Comparison of ENCODE assay signal across 16 mouse cellular contexts in the genomic region with DNA sequence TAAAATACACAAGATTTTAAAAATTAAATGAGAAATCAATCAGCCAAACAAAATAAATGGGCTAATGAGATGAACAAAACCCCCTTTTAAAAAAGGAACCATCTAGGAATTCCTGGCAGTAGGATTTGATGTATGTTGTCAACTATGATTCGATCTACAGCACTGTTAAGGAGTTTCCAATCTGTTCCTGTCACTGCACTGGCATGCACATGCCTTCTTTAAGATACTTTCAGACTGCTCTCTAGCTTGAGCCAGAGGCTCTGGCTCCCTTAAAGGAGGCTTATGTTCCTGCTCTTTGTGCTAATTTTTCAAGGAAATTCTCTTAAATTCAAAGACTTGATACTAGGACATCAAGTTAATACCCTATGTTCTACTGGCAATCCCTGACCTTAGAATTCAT.
DNase-seq lines count a peak whose midpoint lies in the region; ATAC-seq and TF ChIP-seq lines count a peak whose summit lies in the region.
"Had no signal": no experiment of that assay in that cellular context is flagged by ENCODE, and none has a peak within 500 bp of the region (broad histone marks: within the 10 kb centered on the region; RNA-seq: fewer than 3 reads in every experiment).

No protein-coding gene starts in this region.

- WGBS in forebrain, embryonic 15.5 days: 46% methylated on average over 1 of the region's 1 CpGs
- WGBS in forebrain, embryonic 11.5 days: 93% methylated on average over 1 of the region's 1 CpGs
- 59% methylated on average over 1 of the region's 1 CpGs for WGBS in forebrain, postnatal 0 days
- 77% methylated on average over 1 of the region's 1 CpGs for WGBS in forebrain, embryonic 10.5 days

- no peaks in the 10 kb centered on the region for H3K27me3 ChIP-seq in forebrain, embryonic 15.5 days
- H3K27me3 ChIP-seq in forebrain, embryonic 11.5 days (ENCODE audit: control insufficient read depth, insufficient read depth, low read length): no peaks in the 10 kb centered on the region
- no peaks in the 10 kb centered on the region for H3K27me3 ChIP-seq in forebrain, postnatal 0 days (ENCODE audit: insufficient read depth, low read length)
- H3K27me3 ChIP-seq in forebrain, embryonic 10.5 days (ENCODE audit: poor library complexity, severe bottlenecking): no peaks in the 10 kb centered on the region
- H3K27me3 ChIP-seq: embryonic facial prominence, embryonic 12.5 days had no signal

- no peaks in the 10 kb centered on the region for H3K9me3 ChIP-seq in forebrain, embryonic 15.5 days
- H3K9me3 ChIP-seq in forebrain, embryonic 11.5 days (ENCODE audit: control insufficient read depth, low read length): no peaks in the 10 kb centered on the region
- no peaks in the 10 kb centered on the region for H3K9me3 ChIP-seq in forebrain, postnatal 0 days (ENCODE audit: low read length)
- H3K9me3 ChIP-seq in forebrain, embryonic 10.5 days: no peaks in the 10 kb centered on the region
- H3K9me3 ChIP-seq: embryonic facial prominence, embryonic 10.5 days; embryonic facial prominence, embryonic 12.5 days had no signal

- no peaks in the 10 kb centered on the region for H3K4me1 ChIP-seq in forebrain, embryonic 15.5 days
- H3K4me1 ChIP-seq in forebrain, embryonic 11.5 days (replicated peaks; ENCODE audit: control insufficient read depth, insufficient read depth, low read length): no peaks in the 10 kb centered on the region
- no peaks in the 10 kb centered on the region for H3K4me1 ChIP-seq in forebrain, postnatal 0 days (ENCODE audit: insufficient read depth)
- H3K4me1 ChIP-seq in forebrain, embryonic 10.5 days: no peaks in the 10 kb centered on the region
- H3K4me1 ChIP-seq: embryonic facial prominence, embryonic 10.5 days; embryonic facial prominence, embryonic 12.5 days had no signal

- no peaks in the 10 kb centered on the region for H3K36me3 ChIP-seq in forebrain, embryonic 15.5 days
- no peaks in the 10 kb centered on the region for H3K36me3 ChIP-seq in forebrain, embryonic 11.5 days (ENCODE audit: control insufficient read depth, insufficient read depth, low read length)
- no peaks in the 10 kb centered on the region for H3K36me3 ChIP-seq in forebrain, postnatal 0 days (ENCODE audit: insufficient read depth)
- H3K36me3 ChIP-seq in forebrain, embryonic 10.5 days (replicated peaks): no peaks in the 10 kb centered on the region
- H3K36me3 ChIP-seq: embryonic facial prominence, embryonic 10.5 days; embryonic facial prominence, embryonic 12.5 days had no signal

- no peak overlapping the region for H3K4me3 ChIP-seq in forebrain, embryonic 15.5 days
- H3K4me3 ChIP-seq in forebrain, embryonic 11.5 days (ENCODE audit: low read depth, low read length): no peak overlapping the region
- no peak overlapping the region for H3K4me3 ChIP-seq in forebrain, postnatal 0 days (ENCODE audit: low read depth, low read length)
- no peak overlapping the region for H3K4me3 ChIP-seq in forebrain, embryonic 10.5 days
- H3K4me3 ChIP-seq: embryonic facial prominence, embryonic 10.5 days; embryonic facial prominence, embryonic 12.5 days; gastrocnemius, adult 2 months had no signal

- H3K27ac ChIP-seq in forebrain, embryonic 15.5 days (replicated peaks): no peak overlapping the region
- no peak overlapping the region for H3K27ac ChIP-seq in forebrain, embryonic 11.5 days (ENCODE audit: low read depth, low read length)
- H3K27ac ChIP-seq in forebrain, postnatal 0 days (ENCODE audit: low read depth, low read length): no peak overlapping the region
- H3K27ac ChIP-seq in forebrain, embryonic 10.5 days: no peak overlapping the region
- H3K27ac ChIP-seq: embryonic facial prominence, embryonic 10.5 days; embryonic facial prominence, embryonic 12.5 days; gastrocnemius, adult 2 months had no signal

- H3K9ac ChIP-seq in forebrain, embryonic 15.5 days (replicated peaks): no peak overlapping the region
- no peak overlapping the region for H3K9ac ChIP-seq in forebrain, embryonic 11.5 days (ENCODE audit: low read length)
- H3K9ac ChIP-seq in forebrain, postnatal 0 days: no peak overlapping the region
- H3K9ac ChIP-seq: embryonic facial prominence, embryonic 12.5 days had no signal

- DNase-seq in forebrain, embryonic 11.5 days (ENCODE audit: low spot score): no peak
- peak; percentile 13 for DNase-seq in forebrain, postnatal 0 days
- no peak for DNase-seq in forebrain, embryonic 10.5 days (ENCODE audit: extremely low spot score, low spot score)
- DNase-seq in frontal cortex, adult 2 months (ENCODE audit: extremely low spot score in 1 of 2, low spot score in 1 of 2): no peak
- DNase-seq: adrenal gland, adult 2 months; adrenal gland, postnatal 10 days; adrenal gland, postnatal 25 days; cerebellum, adult 11-12 months; cerebellum, adult 2 months; cerebellum, adult 9-10 months; cerebellum, postnatal 10 days; cerebellum, postnatal 25 days; gastrocnemius, adult 2 months had no signal

- TF ChIP-seq CTCF in forebrain, postnatal 0 days (IDR thresholded peaks at IDR 0.05; ENCODE audit: low read depth): no peak

- ATAC-seq in forebrain, embryonic 15.5 days (replicated peaks): 0 out of 2 replicates have a peak, but pooled peaks have one; percentile 61
- no peak for ATAC-seq in forebrain, embryonic 11.5 days (replicated peaks; ENCODE audit: low FRiP score)
- ATAC-seq in forebrain, postnatal 0 days: peak; percentile 54; the same call in 1 of the 2 replicates

- H3K4me2 ChIP-seq in forebrain, embryonic 15.5 days (replicated peaks): no peak overlapping the region
- H3K4me2 ChIP-seq in forebrain, embryonic 11.5 days (ENCODE audit: low read depth, low read length, severe bottlenecking): no peak overlapping the region
- H3K4me2 ChIP-seq in forebrain, postnatal 0 days (ENCODE audit: low read depth): no peak overlapping the region
- H3K4me2 ChIP-seq: embryonic facial prominence, embryonic 12.5 days had no signal
